Mouse (Mus musculus) c-Kit-positive CD71-positive TER-119-negative erythroid progenitor cells, embryonic 14.5 days (primary cell): ENCODE measurements around the gene Dynll2.
A peak's percentile ranks its signal among the peaks of the same experiment; 100 is the strongest.

Source experiments
- DNase-seq: peaks from one replicate; pipeline ENCODE4 v3.0.0-alpha.2; 2013; ENCODE audit warnings: low read depth

The Dynll2 gene

GRCm38 (mm10) chr11:87986831-87987793 is at the start of gene Dynll2:
Gene Dynll2, minus strand, starts transcription at chr11:87987533.
- DNase-seq, result peak; percentile 65

- no peak for DNase-seq
These were observed 49.5 kb upstream of the Dynll2 start for GRCm38 (mm10) chr11:88036761-88037251.

- DNase-seq, result no peak
These were observed 48.6 kb upstream of the Dynll2 start for GRCm38 (mm10) chr11:88035970-88036369.

- DNase-seq, result no peak
These were observed 44.4 kb upstream of the Dynll2 start for GRCm38 (mm10) chr11:88031753-88032152.

GRCm38 (mm10) chr11:88030836-88031235 is 43.5 kb upstream of the Dynll2 start:
- no peak for DNase-seq

GRCm38 (mm10) chr11:88030219-88030618 is 42.9 kb upstream of the Dynll2 start:
- no peak for DNase-seq

GRCm38 (mm10) chr11:88028193-88028684 is 40.9 kb upstream of the Dynll2 start:
- DNase-seq, result no peak

GRCm38 (mm10) chr11:88027391-88028035 is 40.2 kb upstream of the Dynll2 start:
- no peak for DNase-seq

GRCm38 (mm10) chr11:88023933-88024332 is 36.6 kb upstream of the Dynll2 start:
- DNase-seq, result no peak

GRCm38 (mm10) chr11:88015795-88016194 is 28.5 kb upstream of the Dynll2 start:
- DNase-seq, result no peak

- DNase-seq, result no peak
These were observed 27.8 kb upstream of the Dynll2 start for GRCm38 (mm10) chr11:88015161-88015560.

- no peak for DNase-seq
These were observed 26.3 kb upstream of the Dynll2 start for GRCm38 (mm10) chr11:88013632-88014031.

GRCm38 (mm10) chr11:88012621-88013244 is 25.4 kb upstream of the Dynll2 start:
- DNase-seq, result no peak

GRCm38 (mm10) chr11:88011914-88012419 is 24.6 kb upstream of the Dynll2 start:
- no peak for DNase-seq

GRCm38 (mm10) chr11:88011208-88011913 is 24.0 kb upstream of the Dynll2 start:
- no peak for DNase-seq

- no peak for DNase-seq
These were observed 22.3 kb upstream of the Dynll2 start for GRCm38 (mm10) chr11:88009542-88010190.

- DNase-seq, result no peak
These were observed 21.3 kb upstream of the Dynll2 start for GRCm38 (mm10) chr11:88008641-88009040.

- DNase-seq, result no peak
These were observed 16.8 kb upstream of the Dynll2 start for GRCm38 (mm10) chr11:88004123-88004522.

GRCm38 (mm10) chr11:88002738-88003137 is 15.4 kb upstream of the Dynll2 start:
- DNase-seq, result no peak

- DNase-seq, result no peak
These were observed 12.4 kb upstream of the Dynll2 start for GRCm38 (mm10) chr11:87999751-88000150.

- DNase-seq, result no peak
These were observed 4.5 kb upstream of the Dynll2 start for GRCm38 (mm10) chr11:87991806-87992205.
